Mouse (Mus musculus) midbrain, embryonic 11.5 days (tissue): ENCODE measurements around the gene Lrp2. TPM values are rescaled to one million over a fixed set of nuclear protein-coding genes. Genes with fewer than 3 reads are reported as not detected.
"Not testable (repeated sequence)": the region's sequence is repeated elsewhere in the genome, so short reads cannot be mapped to it uniquely, and the experiment has no call there.

Experiments
- ATAC-seq: fragments of 200-750 bp; cut with Nextera tagmentation; 2 replicates; pipeline ENCODE4 v1.8.0; 2017; ENCODE audit warnings: moderate TSS enrichment, moderate library complexity; ENCODE audit not compliant: low FRiP score
- DNase-seq: peaks from one replicate; pipeline ENCODE4 v3.0.0; 2015; ENCODE audit warnings: low spot score; ENCODE audit errors: missing footprints
- H3K27ac ChIP-seq: fragments of 300-500 bp; sonication (generic); 2 replicates; pipeline ENCODE4 v1.5.1; 2014; ENCODE audit warnings: low read depth, low read length
- H3K27me3 ChIP-seq: fragments of 300-500 bp; sonication (generic); 2 replicates; pipeline ENCODE4 v1.6.1; 2014; ENCODE audit warnings: mild to moderate bottlenecking, low read length, moderate library complexity, mixed read lengths; ENCODE audit not compliant: control insufficient read depth, insufficient read depth
- H3K36me3 ChIP-seq: fragments of 300-500 bp; sonication (generic); 2 replicates; pipeline ENCODE4 v1.6.1; 2014; ENCODE audit warnings: mild to moderate bottlenecking, low read length, moderate library complexity, mixed read lengths; ENCODE audit not compliant: control insufficient read depth, insufficient read depth
- H3K4me1 ChIP-seq: fragments of 300-500 bp; sonication (generic); 2 replicates; pipeline ENCODE4 v1.6.1; 2014; ENCODE audit warnings: low read length; ENCODE audit not compliant: control insufficient read depth, insufficient read depth
- H3K4me2 ChIP-seq: fragments of 300-500 bp; sonication (generic); 2 replicates; pipeline ENCODE4 v1.6.1; 2014; ENCODE audit warnings: mild to moderate bottlenecking, moderate library complexity
- H3K4me3 ChIP-seq: fragments of 300-500 bp; sonication (generic); 2 replicates; pipeline ENCODE4 v1.5.1; 2014; ENCODE audit warnings: low read depth, low read length
- H3K9ac ChIP-seq: fragments of 300-500 bp; sonication (generic); 2 replicates; pipeline ENCODE4 v1.6.1; 2014; ENCODE audit warnings: low read length
- H3K9me3 ChIP-seq: fragments of 300-500 bp; sonication (generic); 2 replicates; pipeline ENCODE4 v1.6.1; 2016; ENCODE audit warnings: low read length; ENCODE audit not compliant: control insufficient read depth
- WGBS: fragments of 180-500 bp; shearing (Covaris S2); extraction: QIAGEN DNeasy Blood & Tissue Kit; methylation state at CpG from one replicate; pipeline ENCODE4 v1.1.7; 2014; 5-methylcytosine and 5-hydroxymethylcytosine counted together
- polyA plus RNA-seq: library from polyadenylated mRNA; unstranded; fragments of >200 nt; fragmentation: Nextera tagmentation; extraction: Ambion mirVana; gene quantifications from 2 replicates; pipeline ENCODE4 v1.2.1, GENCODE M21; 2014

Lrp2 gene
- polyA plus RNA-seq, 1 experiment from 2014 or later, result 5.6 TPM

DNA sequence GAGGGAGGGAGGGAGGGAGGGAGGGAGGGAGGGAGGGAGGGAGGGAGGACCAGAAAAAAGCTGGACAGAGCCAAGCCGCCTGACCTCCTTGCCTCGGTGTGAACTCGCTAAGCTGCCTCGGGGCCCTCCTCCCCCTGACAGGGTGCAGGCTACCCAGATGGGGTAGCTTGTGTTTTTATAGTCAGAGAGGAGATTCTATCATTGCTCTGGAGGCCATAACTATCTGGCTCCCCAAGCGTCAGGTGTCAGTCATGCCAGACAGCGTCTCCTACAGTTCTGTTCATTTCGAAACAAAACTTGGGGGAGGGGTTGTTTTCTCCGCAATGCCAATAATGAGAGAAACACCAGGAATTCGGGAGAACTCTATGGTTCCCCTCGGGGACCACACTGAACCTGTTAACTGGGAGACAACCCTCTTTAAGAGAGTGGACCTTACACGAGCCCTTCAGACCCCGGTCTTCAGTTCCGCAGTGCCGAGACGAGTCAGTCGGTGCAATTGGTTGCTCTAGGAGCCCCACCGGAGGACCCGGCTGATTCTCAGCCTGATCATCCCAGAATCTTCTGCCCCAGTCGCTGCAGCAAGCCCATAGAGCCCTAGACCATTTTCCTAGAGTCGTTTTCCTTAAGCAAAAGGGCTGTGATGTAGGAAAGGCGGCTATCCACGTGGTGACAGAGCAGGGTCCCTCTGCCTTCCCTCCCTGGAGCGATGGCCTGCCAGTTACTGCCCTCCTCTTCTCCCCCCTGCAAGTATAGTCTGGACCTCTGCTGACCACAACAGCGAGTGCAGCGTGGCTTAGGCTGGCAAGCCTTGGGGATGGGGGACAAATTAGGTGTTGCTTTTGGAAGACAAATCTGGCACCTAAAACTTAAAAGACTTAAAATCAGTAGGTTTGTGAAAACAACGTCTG, 1.2 kb upstream of the Lrp2 start:
- peak; percentile 95 for DNase-seq
- WGBS, result under 1% methylated on average over 26 of the region's 26 CpGs
- H3K9ac ChIP-seq, result no peak overlapping the region; the same call in 1 of the 2 replicates
- H3K27me3 ChIP-seq, result peaks cover 31% of the 10 kb centered on the region
- ATAC-seq, result no peak
- no peaks in the 10 kb centered on the region for H3K36me3 ChIP-seq
- H3K27ac ChIP-seq, result no peak overlapping the region
- peak overlapping the region; percentile 53 for H3K4me2 ChIP-seq
- H3K4me3 ChIP-seq, result peak overlapping the region; percentile 14
- no peaks in the 10 kb centered on the region for H3K9me3 ChIP-seq
- peaks cover 17% of the 10 kb centered on the region for H3K4me1 ChIP-seq

DNA sequence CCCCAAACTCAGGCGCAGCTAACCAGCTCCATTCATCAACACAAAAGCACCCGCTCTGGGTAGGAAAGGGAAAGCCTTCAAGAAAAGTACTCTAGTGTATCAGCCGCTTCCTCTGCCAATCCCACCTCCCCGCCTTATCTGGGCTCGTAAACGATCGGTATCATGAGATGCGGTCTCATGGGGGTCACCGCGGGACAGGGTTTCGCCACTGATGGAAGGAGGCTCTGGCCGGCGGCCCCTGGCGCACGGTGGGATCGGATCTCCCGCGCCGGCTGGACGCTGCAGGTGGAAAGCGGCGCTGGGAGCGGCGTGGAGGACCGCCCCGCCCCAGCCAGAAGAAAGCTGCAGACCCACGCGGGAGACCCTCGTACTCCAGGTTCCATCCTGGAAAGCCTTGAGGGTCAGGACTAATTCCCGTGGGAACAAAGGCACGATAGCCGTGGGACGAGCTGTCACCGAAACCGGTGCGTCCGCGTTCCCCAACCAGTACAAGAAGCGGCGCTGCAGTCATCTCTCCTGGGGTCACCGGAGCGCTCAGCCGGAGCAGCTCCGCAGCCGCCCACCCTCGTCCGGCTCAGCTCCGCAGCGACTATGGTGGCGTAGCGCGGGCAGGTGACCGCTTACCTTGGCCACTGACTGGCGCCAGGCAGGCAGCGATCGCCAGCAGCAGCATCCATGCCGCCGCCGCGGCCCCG, 527 bp downstream of the Lrp2 start:
- WGBS, result under 1% methylated on average over 61 of the region's 61 CpGs
- Histone ChIP-seq H3K36me3 (no peaks in the 10 kb centered on the region), H3K27ac (peak overlapping the region; percentile 59), H3K27me3 (peaks cover 31% of the 10 kb centered on the region), H3K9ac (peak overlapping the region; percentile 77), H3K4me3 (peak overlapping the region; percentile 75), H3K4me1 (peaks cover 17% of the 10 kb centered on the region), H3K9me3 (no peaks in the 10 kb centered on the region), H3K4me2 (peak overlapping the region; percentile 93)
- peak; percentile 54 for ATAC-seq
- peak; percentile 97 for DNase-seq

DNA sequence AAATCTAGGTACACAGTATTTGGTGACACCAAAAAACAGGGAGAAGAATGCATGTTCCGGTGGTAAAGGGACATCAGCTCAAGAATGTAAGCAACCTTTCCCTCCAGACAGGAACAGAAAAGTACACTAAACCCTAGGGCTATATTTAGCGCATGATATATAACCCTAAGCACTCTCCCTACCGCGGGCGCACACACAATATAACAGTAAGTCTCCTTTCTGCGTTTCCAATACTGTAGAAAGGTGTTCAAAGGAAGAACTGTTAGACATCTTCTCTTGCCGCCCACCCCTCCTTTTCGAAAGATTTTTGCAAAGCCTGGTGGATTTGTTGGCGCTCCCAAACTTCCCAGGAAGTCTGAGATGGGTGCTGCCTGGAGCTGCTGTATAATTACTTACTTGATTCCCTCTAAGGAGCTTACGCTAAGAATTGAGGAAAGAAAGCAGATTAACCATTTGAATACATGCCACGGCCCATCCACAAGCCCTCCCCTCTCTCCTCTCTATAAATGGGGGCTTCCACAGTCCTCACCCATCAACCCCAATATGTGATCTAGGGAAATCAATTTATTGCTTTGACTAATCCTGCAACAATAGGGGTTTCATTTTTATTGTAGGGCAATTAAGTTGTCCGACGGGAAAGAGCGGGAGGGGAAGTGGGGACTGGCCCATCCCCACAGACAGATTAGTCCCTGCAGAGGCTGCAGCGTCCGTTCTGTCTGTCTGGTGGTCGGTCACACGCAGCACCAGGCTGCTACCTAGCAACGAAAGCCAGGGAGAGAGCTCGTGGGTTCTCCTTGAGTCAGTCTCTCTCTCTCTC, 1.5 kb downstream of the Lrp2 start:
- Histone ChIP-seq H3K36me3 (no peaks in the 10 kb centered on the region), H3K27ac (no peak overlapping the region), H3K4me1 (peaks cover 17% of the 10 kb centered on the region), H3K9me3 (no peaks in the 10 kb centered on the region), H3K4me2 (peak overlapping the region; percentile 93), H3K4me3 (peak overlapping the region; percentile 75), H3K27me3 (peaks cover 31% of the 10 kb centered on the region), H3K9ac (no peak overlapping the region)
- DNase-seq (peak; percentile 92), ATAC-seq (peak; percentile 80)
- WGBS, result 2% methylated on average over 20 of the region's 20 CpGs

DNA sequence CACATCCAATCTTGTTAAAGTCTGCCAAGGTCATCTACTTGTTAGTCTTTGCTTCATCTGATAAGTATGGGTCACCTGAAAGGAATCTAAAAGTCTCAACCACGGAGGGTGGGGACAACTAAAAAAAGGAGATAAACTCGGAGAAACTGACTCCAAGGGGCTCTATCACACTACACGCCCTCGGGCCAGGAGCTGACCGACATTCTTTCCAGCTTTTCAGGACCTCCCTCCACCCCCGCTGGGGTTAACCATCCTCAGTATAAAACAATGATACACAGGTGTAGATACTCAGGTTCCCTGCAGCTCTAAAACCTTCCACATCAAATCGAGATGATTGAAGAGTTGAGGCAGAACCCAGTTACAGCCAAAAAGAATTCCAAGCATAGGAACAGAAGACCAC, 3.0 kb downstream of the Lrp2 start:
- DNase-seq, result no peak
- no peaks in the 10 kb centered on the region for H3K9me3 ChIP-seq
- H3K36me3 ChIP-seq, result no peaks in the 10 kb centered on the region
- ATAC-seq, result no peak
- H3K27ac ChIP-seq, result no peak overlapping the region
- peaks cover 14% of the 10 kb centered on the region for H3K4me1 ChIP-seq
- H3K9ac ChIP-seq, result no peak overlapping the region
- peaks cover 26% of the 10 kb centered on the region for H3K27me3 ChIP-seq
- 49% methylated on average over 7 of the region's 7 CpGs for WGBS
- no peak overlapping the region for H3K4me2 ChIP-seq
- H3K4me3 ChIP-seq, result no peak overlapping the region

DNA sequence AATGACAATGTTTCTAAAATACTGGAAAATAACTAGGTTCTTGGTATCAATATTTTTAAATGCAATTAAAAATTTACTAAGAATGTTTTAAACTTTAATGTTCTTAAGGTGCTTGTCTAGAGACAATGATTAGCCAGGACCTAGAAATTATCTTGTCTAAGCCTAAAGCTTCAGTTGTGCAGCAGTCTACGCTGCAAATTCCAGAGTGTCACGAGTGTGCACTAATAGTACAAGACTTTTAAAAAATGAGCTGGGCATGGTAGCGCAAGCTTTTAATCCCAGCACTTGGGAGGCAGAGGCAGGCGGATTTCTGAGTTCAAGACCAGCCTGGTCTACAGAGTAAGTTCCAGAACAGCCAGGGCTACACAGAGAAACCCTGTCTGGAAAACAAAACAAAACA, 3.8 kb downstream of the Lrp2 start:
- H3K9ac ChIP-seq, H3K4me3 ChIP-seq, DNase-seq, H3K9me3 ChIP-seq, ATAC-seq, H3K27ac ChIP-seq, H3K36me3 ChIP-seq, H3K4me1 ChIP-seq, H3K4me2 ChIP-seq: not testable (repeated sequence)
- H3K27me3 ChIP-seq, result peaks cover 18% of the 10 kb centered on the region; the same call in 1 of the 2 replicates
- 92% methylated on average over 4 of the region's 4 CpGs for whole genome bisulfite sequencing

DNA sequence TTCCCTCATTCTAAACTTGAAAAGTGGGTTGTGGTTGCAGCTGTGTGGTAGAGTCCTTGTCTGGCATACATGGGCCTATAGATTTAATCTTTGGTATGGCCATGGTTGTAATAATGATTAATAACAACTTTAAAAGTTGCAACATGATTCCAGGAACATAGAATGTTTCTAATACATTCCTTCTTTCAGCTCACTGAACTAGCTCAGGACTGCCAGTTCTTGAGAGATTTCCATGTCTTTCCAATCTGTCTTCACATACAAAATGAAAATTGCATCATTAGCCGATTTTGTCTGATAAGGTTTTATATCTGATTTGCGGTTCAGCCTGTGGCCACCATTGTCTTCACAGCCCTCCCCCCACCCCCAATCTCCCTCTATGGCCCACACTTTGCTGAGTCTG, 5.8 kb downstream of the Lrp2 start:
- H3K4me1 ChIP-seq, result 0 out of 2 replicates have a peak, but pooled peaks cover 7% of the 10 kb centered on the region
- no peaks in the 10 kb centered on the region for H3K9me3 ChIP-seq
- H3K4me3 ChIP-seq, result no peak overlapping the region
- no peak overlapping the region for H3K27ac ChIP-seq
- no peak for DNase-seq
- H3K4me2 ChIP-seq, result no peak overlapping the region
- 98% methylated on average over 2 of the region's 2 CpGs for WGBS
- no peak overlapping the region for H3K9ac ChIP-seq
- H3K27me3 ChIP-seq, result peaks cover 13% of the 10 kb centered on the region; the same call in 1 of the 2 replicates
- no peak for ATAC-seq
- no peaks in the 10 kb centered on the region for H3K36me3 ChIP-seq

DNA sequence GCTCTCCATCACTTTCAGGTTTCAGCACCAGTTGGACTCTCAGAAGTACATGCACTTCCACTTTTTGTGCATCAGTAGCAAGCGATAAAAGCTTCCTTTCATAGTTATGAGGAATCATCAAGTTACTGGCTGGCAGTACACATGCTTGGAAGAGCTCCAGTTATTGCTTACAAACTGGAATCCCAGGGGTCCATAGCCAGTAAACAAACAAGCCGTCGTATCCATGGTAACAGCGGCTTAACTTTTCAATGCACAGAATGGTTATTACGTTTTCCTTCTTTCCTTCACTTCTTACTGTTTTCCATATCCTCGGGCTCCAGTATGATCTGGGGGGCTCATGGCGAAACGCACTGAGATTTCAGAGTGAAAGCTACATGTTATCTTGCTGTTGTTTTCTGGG, 7.7 kb downstream of the Lrp2 start:
- peaks cover 6% of the 10 kb centered on the region; the same call in 1 of the 2 replicates for H3K27me3 ChIP-seq
- H3K4me3 ChIP-seq, result no peak overlapping the region
- no peaks in the 10 kb centered on the region for H3K36me3 ChIP-seq
- H3K4me2 ChIP-seq, result no peak overlapping the region
- 87% methylated on average over 8 of the region's 8 CpGs for WGBS
- peaks cover 7% of the 10 kb centered on the region; the same call in 1 of the 2 replicates for H3K4me1 ChIP-seq
- peak; percentile 70 for DNase-seq
- H3K9me3 ChIP-seq, result no peaks in the 10 kb centered on the region
- H3K9ac ChIP-seq, result no peak overlapping the region
- no peak for ATAC-seq
- H3K27ac ChIP-seq, result no peak overlapping the region

DNA sequence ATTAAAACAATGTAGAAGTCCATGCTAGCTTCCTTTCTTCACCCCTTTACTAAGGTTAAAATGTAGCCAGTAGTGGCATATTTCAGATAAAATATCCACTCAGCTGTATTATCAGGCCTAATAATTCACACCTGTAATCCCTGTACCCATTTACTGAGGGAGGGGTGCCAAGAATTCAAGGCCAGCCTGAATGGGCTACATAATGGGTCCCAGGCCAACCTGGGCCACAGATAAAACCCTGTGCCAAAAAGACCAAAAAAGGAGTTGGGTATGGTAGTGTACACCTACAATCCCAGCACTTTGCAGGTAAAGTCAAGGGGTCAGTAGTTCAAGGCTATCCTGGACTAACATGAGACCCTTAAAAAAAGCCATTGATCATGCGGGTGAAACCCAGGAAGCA, 9.3 kb downstream of the Lrp2 start:
- no peaks in the 10 kb centered on the region for H3K9me3 ChIP-seq
- H3K27ac ChIP-seq, result no peak overlapping the region
- DNase-seq, result peak; percentile 41
- no peak overlapping the region for H3K4me2 ChIP-seq
- WGBS, result 85% methylated on average over 1 of the region's 1 CpGs
- H3K4me1 ChIP-seq, result peaks cover 8% of the 10 kb centered on the region; the same call in 1 of the 2 replicates
- H3K9ac ChIP-seq, result no peak overlapping the region
- no peaks in the 10 kb centered on the region; the same call in 1 of the 2 replicates for H3K27me3 ChIP-seq
- H3K4me3 ChIP-seq, result no peak overlapping the region
- no peak for ATAC-seq
- no peaks in the 10 kb centered on the region for H3K36me3 ChIP-seq
